Mouse (Mus musculus) lung, postnatal 0 days (tissue): ENCODE data around the gene Nprl2.

ENCODE experiments used
- CTCF ChIP-seq: IDR thresholded peaks from 2 replicates; pipeline ENCODE4 v1.5.1; 2016; ENCODE audit warnings: antibody characterized with exemption, mild to moderate bottlenecking
- EP300 ChIP-seq: IDR thresholded peaks from 2 replicates; pipeline ENCODE4 v1.6.1; 2016; ENCODE audit warnings: antibody characterized with exemption, mild to moderate bottlenecking, control low read depth

GRCm38 (mm10) chr9:107594281-107595062 is 52.4 kb downstream of the Nprl2 start:
- TF ChIP-seq CTCF (no peak), EP300 (no peak)
